Mouse (Mus musculus) layer of hippocampus, postnatal 10 days (tissue): ENCODE results near the gene Smarcd3. TPM values are rescaled to one million over a fixed set of nuclear protein-coding genes. Genes with fewer than 3 reads are reported as not detected.
A peak's percentile ranks its signal among the peaks of the same experiment; 100 is the strongest.

ENCODE experiments used
- DNase-seq, 2 experiments: peaks; one replicate each; pipeline ENCODE4 v3.0.0; 2021; ENCODE audit warnings: low spot score in 2 of 2
- long read RNA-seq: library from polyadenylated mRNA; stranded (forward); transcript quantifications from one replicate; pipeline ENCODE4 v2.0.0, GENCODE M21; 2023
- total RNA-seq, 2 experiments: library from RNA; stranded (reverse); gene quantifications; 2 replicates each; pipeline ENCODE4 v1.2.3; 2021

Smarcd3 gene
- 100 to 1,000 TPM; 136 to 148 TPM for total RNA-seq
- long read RNA-seq, transcript Smarcd3-208 (14 exons, 1,712 nt): major isoform, 132 of 185 reads
- long read RNA-seq, transcript Smarcd3-201 (13 exons, 1,735 nt): minor isoform, 7 of 185 reads
- long read RNA-seq, partial matches to known transcripts: 31 of 185 reads
- long read RNA-seq, other reads (novel, unspliced or antisense): 15 of 185 reads

DNA sequence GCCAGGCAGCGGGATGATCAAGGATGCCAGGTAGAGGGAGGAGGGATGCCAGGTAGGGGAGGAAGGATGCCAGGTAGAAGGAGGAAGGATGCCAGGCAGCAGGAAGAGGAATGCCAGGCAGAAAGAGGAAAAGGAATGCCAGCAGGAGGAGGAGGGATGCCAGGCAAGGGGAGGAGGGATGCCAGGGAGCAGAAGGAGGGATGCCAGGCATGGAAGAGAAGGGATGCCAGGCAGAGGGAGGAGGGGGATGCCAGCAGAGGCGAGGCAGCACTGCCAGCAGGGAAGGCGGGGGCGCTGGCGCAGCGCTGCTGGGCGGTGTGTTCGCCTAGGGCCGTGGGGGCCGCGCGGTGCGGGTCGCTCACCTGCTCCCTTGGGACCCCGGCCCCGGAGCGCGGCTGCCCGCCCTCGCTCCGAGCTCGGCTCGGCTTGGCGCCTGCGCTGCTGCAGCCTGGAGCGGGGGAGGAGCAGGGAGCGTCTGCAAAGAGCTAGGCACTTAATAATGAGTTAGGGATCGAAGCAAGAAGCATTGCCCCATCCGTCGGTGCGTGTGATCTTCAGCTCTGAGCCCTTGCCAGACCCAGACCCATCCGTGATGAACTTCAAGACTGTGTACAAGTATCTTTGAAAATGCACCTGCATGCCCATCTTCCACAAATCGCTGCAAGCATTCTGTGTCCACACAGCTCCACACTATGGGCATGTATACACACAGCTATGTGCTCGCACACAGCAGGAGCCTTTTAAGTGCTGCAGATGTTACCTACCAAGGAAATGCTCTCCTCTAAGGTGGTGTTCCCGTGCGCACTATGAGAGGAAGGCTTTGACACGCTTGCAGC is at the start of gene Smarcd3:
Gene Smarcd3 (minus strand): TSS at position 426 of the 836 bp plus-strand sequence.
- peak; percentile 76 to 84 for DNase-seq

DNA sequence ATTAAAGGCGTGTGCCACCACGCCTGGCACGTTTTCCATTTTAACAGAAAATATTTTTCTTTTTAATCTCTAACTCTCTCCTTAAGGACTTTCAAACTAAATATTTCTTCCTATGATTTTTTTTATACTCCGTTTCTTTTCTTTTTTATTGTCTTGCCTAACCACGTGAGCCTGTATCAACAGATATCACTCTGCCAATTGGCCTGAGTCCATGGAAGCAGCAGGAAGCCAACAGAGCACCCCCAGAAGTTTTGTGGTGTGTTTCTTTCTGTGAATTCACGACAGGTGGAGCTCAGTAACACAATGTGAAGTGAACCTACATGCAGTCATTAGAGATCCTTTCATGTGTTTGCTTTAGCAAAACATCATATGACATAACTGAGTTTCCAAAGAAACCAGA is 37.2 kb upstream of the Smarcd3 start:
- no peak for DNase-seq

DNA sequence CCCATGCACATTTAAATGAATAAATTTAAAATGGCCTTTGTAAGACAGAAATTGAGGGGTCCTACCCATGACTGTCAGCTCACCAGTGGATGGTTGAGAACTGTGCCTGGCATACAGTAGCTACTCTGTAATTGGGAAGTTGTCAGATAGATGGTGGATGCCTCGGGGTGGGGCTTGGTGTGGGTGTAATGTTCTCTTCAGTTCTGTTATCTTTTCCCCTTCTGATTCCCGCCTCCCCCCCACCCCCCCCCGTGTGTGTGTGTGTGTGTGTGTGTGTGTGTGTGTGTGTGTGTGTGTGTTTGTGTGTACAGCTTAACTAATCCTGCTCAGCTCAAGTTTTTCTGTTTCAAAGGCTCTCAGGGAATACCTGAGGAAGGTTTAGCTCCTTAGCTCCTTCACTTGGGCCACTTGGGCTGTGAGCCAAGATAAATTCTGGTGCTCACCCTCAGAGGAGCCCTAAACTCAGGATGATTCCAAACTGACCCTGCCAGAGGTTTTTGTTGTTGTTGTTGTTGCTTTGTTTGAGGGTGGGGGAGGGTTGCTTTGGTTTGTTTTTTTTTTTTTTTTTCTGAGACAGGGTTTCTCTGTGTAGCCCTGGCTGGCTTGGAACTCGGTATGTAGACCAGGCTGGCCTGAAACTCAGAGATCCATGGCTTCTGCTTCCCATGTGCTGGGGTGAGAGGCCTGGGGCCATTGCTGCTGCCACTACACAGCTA is 35.7 kb upstream of the Smarcd3 start:
- no peak for DNase-seq

DNA sequence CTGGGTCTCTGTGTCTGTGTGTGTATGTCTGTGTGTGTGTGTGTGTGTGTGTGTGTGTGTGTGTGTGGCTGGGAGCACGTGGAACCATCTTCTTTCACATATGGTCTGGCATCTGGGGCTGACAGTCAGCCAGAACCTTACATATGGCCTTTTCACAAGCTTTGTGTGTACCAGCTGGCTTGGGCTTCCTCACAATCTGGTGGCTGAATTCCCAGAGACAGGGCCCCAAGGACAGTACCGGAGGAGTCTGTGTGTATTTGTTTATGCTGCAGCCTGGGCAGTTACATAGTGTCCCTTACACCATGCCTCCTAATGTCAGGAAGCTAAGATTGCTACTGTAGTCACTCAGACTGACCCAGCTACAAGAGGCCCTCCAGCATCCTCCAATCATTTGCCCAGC is 32.9 kb upstream of the Smarcd3 start:
- peak; percentile 61 to 72 for DNase-seq

DNA sequence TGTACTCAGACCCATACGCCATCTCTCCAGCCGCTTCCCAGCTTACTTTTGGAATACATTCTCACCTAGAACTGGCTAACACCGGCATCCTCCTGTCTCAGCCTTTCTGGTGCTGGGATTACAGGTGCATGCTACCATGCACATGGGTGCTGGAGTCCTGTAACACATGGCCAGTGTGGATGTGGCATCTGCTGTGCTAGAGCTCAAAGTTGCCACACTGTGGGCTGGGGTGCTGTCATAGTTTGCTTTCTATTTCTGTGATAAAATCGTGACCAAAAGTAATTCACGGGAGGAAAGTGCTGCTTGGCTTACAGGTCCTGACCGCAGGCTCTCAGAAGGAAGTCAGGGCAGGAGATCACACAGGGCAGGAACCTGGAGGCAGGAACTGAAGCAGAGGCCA is 30.3 kb upstream of the Smarcd3 start:
- DNase-seq: no peak

DNA sequence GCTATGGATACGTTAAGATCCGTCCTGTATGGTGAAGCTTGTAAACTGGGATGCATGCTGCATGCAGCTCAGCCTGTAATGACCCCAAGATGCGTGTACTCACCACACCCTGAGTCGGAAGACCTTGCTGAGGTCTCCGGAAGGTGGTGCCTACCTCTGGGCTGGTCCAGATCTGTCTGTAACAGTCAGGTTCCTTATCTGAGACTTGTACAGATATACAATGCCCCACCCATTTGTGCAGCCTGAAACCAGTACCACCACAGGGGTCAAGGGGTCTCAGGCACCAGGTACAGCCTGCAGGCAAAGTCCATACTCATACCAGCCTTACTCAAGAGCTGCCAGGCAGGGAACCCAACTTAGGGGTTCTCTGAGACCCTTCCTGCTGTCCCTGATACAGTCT is 28.6 kb upstream of the Smarcd3 start:
- DNase-seq: no peak

DNA sequence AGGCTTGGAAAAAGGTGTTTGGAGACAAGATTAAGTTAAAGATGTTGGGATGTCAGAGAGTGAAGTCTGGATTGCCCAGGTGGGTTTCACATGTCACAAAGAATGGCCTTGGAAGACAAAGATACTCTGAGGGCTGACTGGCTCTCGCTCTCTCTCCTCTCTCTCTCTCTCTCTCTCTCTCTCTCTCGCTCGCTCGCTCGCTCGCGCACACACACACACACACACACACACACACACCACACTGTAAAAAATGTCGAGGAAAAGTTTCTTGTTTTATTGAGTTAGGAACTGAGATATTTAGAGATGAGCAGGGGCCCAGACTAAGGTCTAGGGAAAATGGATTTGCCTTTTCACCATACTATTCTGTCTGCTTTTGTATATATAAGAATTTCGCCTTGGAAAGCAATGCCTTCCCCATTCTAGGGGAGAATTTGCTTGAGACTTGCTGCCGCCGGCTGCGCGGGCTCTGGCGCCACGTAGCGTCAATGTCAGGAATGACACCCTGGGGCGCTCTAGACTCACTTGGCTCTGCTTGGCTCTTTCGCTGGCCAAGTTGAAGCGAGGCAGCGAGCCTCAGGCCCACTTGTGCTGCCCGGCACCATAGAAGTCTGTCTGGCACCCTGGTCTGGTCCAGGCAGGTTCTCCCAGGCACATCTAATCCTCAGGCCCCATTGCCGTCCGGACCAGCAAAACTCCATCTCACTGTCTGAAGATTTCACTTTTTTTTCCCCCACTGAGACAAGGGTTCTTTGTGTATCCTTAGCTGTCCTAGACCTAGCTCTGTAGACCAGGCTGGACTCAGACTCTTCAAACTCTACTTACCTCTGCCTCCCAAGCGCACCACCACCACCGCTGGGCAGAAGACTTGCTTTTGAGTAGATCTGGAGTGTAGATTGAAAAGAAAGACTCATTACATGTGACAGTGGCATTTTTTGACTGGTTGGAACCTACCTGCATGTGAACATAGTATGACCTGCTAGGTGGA is 27.8 kb upstream of the Smarcd3 start:
- peak; percentile 91 to 94 for DNase-seq

DNA sequence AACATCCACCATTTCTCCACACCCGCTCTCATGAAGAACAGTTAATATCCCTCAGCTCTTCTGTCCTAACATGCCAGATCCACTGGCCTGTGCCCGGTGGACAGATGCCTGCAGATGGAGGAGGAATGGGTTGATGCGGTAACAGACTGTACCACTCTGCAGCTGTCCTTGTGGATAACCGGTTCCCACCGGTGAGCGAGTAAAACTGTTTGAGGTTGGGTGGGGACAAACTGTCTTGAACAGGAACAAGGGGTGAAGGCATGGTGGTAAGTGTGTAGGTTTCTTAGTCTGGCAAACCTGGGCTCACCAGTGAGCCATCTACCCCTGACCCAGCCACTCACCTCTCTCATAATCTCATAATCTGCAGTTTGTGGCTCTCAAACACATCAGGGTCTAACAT is 27.1 kb upstream of the Smarcd3 start:
- no peak for DNase-seq

DNA sequence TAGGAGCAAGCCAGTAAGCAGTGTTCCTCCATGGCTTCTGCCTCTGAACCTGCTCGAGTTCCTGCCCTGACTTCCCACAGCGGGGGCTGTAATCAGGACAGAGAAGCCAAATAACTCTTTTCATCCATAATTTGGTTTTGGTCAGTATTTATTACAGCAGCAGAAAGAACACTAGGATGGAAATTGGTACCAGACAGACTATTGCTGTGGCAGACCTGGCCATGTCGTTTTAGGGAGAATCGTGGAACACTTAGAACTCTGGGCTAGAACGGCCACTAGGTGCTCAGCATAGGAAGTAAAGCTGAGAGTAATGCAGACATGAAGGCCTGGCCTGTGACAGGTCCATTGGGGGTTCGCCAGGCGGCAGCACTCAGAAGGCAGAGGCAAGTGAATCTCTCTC is 25.5 kb upstream of the Smarcd3 start:
- DNase-seq: no peak

DNA sequence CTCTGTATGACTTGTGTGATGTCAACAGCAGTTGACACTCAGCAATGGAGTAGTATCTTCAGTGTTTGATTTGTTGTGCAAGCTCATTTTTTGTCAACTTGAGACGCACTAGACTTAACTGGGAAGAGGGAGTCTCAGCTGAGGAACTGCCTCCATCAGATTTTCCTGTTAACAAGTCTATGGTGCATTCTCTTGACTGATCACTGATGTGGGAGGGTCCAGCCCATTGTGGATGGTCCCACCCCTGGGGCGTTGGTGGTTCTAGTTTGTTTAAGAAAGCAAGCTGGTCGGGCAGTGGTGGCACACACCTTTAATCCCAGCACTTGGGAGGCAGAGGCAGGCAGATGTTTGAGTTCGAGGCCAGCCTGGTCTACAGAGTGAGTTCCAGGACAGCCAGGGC is 25.0 kb upstream of the Smarcd3 start:
- DNase-seq: no peak

DNA sequence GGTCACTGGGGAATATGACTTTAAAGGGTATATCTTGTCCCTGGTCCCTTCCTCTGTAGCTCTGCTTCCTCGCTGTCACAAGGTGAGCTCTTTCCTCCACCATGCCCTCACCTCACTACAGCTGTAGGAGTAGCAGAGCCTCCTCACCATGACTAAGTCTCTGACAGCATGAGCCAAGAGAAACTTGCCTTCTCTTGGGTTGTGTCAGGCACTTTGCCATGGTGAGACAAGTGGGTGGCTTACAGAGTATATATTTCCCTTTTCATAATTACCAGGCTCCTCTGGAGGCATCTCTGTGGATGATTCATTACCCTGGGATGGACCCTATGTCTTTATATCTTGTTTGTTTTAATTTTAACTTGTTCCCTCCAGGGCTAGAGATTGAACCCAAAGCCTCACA is 21.2 kb upstream of the Smarcd3 start:
- DNase-seq: no peak

DNA sequence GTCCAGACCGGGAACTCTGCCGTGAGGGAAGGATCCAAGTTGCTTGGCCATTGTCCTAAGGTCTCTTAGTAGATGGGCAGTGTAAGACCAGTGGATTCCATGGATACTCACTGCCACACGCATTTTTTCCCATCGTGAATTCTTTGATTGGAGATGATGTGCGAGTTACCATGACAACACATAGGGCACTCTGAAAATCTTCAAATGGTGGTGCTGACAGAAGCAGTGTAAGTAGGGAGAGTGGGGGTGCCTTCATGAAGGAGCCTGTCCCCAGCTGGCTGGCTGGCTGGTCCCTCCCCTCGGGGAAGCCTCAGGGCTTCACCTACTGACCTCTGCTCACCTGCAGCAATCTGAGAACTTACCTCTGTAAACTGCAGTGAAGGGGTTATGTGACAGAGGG is 14.9 kb upstream of the Smarcd3 start:
- no peak for DNase-seq

DNA sequence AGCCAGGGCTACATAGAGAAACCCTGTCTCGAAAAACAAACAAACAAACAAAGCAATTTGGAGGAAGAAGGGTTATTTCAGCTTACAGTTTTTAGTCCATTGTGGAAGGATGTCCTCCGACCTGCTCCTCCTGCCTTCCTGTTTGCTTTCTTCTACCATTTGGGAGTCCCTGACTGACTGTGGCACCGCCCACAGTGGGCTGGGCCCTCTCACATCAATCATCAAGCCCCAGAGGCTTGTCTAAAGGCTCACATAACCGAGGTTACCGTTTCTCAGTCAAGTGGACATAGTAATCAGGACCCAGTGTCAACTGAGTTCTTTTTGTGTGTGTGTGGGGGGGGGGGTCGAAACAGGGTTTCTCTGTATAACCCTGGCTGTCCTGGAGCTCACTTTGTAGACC is 13.9 kb upstream of the Smarcd3 start:
- DNase-seq: no peak

DNA sequence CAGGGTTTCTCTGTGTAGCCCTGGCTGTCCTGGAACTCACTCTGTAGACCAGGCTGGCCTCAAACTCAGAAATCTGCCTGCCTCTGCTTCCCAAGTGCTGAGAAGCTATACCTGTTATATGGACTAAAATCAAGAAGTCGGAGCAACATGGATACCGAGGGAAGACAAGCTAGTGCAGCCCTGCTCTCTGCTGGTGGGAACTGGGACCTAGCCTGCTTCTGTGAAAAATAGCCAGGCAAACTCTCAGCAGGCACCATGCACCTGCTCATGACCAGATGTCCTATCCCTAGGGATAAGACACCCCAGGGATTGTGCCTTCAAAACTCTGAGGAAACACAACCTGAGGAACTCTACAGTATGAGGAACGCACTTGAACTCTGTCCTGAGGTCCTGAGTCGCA is 12.8 kb upstream of the Smarcd3 start:
- DNase-seq: no peak

DNA sequence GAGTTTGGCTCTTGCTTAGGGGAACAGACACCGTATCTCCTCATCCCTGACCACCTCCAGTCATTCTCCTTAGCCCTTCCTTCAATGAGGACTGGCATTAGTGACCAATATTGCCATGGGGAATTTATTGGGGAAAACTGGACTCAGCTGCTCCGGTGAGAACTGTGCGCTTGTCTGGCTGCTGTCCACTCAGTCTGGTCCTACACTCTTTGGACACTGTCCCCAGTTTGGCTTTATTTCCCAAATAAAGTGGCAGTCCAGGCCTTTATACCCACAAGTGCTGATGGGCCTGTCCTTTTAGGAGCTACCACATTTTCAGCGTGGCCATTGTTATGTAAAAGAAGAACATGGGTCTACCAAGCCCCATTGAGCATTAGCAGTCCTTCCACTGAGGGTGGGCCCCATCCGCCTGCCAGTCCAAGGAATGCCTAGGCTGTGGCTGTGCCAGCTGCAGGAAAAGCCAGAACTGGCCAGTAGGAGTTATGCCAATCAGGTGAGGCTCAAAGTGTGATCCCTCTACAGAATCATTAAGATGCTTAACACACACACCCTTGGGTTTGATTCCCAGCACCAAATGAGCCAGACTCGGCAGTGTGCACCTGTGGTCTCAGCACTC is 11.4 kb upstream of the Smarcd3 start:
- no peak for DNase-seq

DNA sequence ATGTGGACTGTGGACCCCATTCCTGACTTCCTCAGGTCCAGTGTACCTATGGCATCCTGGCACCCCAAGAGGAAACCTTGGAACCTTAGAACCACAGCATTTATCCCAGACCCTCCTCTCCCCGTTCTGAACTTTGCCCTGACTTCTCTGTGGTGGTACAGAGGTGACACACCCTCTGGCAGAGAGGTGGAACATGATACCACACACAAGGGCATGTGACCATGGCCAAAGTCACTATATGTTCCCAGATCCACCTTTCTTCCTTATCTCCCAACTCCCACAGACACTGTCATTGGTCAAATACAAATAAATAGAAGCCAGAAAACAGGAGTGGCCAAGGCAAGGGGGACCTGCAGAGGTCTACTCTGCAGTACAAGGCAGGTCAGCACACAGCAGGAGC is 10.9 kb upstream of the Smarcd3 start:
- DNase-seq: no peak

DNA sequence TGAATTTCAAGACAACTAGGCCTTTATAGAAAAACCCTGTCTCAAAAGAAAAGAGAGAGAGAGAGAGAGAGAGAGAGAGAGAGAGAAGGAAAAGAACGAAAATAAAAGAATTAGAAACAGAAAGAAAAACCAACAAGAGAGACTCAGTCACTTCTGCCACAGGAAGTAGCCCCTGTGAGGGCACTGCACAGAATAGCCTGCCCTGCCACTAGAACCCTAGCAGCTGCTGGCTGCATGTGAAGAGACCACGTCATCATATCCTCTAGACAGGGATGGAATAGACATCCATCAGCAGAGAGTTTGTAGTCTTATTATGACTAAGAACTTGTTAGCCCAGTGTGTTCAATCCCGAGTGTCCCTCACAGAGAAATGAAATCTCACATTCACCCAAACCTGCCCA is 5.5 kb upstream of the Smarcd3 start:
- no peak for DNase-seq

DNA sequence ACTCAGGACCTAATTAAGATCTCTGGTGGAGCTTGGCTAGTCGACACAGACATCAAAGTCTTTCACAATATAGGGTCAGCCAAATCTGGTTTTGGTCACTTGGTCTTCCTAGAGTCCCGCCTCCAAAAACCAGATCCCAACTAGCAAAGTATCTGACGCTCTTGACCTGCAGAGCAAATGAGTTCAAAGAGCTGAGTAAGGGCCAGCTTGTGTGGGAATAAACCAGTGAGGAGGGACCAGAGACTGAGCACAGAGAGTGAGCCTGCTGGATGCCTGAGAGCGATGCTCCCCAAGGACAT is 560 bp upstream of the Smarcd3 start:
- DNase-seq: no peak

DNA sequence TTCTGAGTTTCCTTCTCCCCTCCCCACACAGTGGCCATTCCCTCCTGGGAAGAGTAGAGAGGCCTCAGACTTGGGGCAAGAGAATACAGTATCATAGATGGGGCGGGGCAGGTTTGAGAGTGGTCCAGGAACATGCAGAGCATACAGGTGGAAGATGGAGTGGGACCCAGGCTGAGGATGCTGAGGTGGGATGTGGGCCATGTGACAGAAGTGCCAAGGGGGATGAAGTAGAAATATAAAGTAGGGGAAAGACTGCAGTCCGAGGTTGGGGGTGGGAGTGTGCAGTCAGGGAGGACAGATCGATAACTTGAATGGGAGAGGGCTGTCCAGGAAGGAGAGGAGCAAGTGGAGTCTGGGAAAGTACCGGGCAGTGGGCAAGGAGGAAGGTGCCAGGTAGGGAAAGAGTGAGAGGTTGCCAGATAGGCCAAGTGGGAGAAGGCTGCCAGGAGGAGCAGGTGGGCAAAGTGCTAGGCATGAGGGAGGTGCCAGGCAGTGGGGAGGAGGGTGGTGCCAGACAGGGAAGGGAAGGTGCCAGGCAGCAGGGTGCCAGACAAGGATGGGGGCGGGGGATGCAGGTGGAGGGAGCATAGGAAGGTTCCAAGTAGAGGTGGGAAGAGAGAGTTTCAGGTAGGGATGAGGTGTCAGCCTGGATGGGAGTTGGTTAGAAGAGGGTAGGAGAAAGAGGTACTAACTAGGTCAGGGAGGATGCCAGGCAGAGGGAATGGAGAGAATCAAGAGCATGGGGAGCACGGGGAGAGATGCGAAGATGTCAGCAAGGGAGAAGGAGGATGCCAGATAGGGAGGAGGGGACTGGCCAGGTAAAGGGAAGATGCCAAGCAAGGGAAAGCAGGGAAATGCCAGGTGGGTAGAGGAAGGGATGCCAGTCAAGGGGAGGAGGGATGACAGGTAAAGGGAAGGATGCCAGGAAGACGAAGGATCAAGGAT is 898 bp downstream of the Smarcd3 start:
- DNase-seq: no peak
